Mouse (Mus musculus) forebrain, embryonic 12.5 days (tissue): ENCODE measurements around the gene Rasgef1b. TPM values are rescaled to one million over a fixed set of nuclear protein-coding genes. Genes with fewer than 3 reads are reported as not detected.

Source experiments
- ATAC-seq: fragments of 200-750 bp; cut with Nextera tagmentation; 2 replicates; pipeline ENCODE4 v1.8.0; 2017; ENCODE audit warnings: moderate TSS enrichment; ENCODE audit not compliant: low FRiP score
- H3K27ac ChIP-seq: fragments of 300-500 bp; sonication (generic); 2 replicates; pipeline ENCODE4 v1.5.1; 2016; ENCODE audit warnings: mild to moderate bottlenecking
- H3K27me3 ChIP-seq: fragments of 300-500 bp; sonication (generic); 2 replicates; pipeline ENCODE4 v1.6.1; 2016; ENCODE audit warnings: mild to moderate bottlenecking
- H3K36me3 ChIP-seq: fragments of 300-500 bp; sonication (generic); replicated peaks from 2 replicates; pipeline ENCODE4 v1.6.1; 2016; ENCODE audit warnings: mild to moderate bottlenecking
- H3K4me1 ChIP-seq: fragments of 300-500 bp; sonication (generic); 2 replicates; pipeline ENCODE4 v1.6.1; 2016
- H3K4me2 ChIP-seq: fragments of 300-500 bp; sonication (generic); 2 replicates; pipeline ENCODE4 v1.6.1; 2016; ENCODE audit warnings: mild to moderate bottlenecking, moderate library complexity
- H3K4me3 ChIP-seq: fragments of 300-500 bp; sonication (generic); replicated peaks from 2 replicates; pipeline ENCODE4 v1.5.1; 2016; ENCODE audit warnings: mild to moderate bottlenecking
- H3K9ac ChIP-seq: fragments of 300-500 bp; sonication (generic); 2 replicates; pipeline ENCODE4 v1.6.1; 2016; ENCODE audit warnings: mild to moderate bottlenecking
- H3K9me3 ChIP-seq: fragments of 300-500 bp; sonication (generic); 2 replicates; pipeline ENCODE4 v1.6.1; 2016
- WGBS: fragments of 180-500 bp; shearing (Covaris S2); methylation state at CpG from one replicate; pipeline ENCODE4 v1.1.7; 2016; 5-methylcytosine and 5-hydroxymethylcytosine counted together
- polyA plus RNA-seq: library from polyadenylated mRNA; unstranded; fragments of >200 nt; fragmentation: Nextera tagmentation; extraction: Ambion mirVana; gene quantifications from 2 replicates; pipeline ENCODE4 v1.2.1, GENCODE M21; 2016

Gene Rasgef1b
- polyA plus RNA-seq, 1 experiment from 2014 or later: 36.6 TPM

DNA sequence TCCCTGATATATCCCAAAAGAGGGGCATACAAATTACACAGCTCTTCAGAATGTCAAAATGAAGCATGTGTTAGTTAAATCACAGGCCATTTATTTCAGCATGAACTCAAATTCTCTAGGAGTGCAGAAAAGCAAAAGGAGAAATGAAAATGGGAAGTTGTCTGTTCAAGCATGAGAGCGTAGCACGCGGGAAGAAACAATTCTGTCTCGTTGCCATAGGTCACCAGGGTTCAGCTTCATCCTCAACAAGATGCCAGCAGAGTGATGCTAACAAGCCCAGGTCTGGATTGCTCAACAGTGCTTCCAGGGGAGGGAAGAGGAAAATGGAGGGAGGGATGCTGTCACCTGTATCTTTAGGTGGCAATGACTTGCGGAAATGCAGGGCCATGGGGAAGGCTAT, 346.1 kb downstream of the Rasgef1b start:
- H3K9me3 ChIP-seq: no peaks in the 10 kb centered on the region
- H3K27ac ChIP-seq: no peak overlapping the region
- H3K4me3 ChIP-seq: no peak overlapping the region
- no peak overlapping the region for H3K4me2 ChIP-seq
- H3K4me1 ChIP-seq: peaks cover 44% of the 10 kb centered on the region
- H3K36me3 ChIP-seq: no peaks in the 10 kb centered on the region
- no peak for ATAC-seq
- peaks cover 33% of the 10 kb centered on the region for H3K27me3 ChIP-seq
- WGBS: 76% methylated on average over 5 of the region's 5 CpGs
- H3K9ac ChIP-seq: no peak overlapping the region

DNA sequence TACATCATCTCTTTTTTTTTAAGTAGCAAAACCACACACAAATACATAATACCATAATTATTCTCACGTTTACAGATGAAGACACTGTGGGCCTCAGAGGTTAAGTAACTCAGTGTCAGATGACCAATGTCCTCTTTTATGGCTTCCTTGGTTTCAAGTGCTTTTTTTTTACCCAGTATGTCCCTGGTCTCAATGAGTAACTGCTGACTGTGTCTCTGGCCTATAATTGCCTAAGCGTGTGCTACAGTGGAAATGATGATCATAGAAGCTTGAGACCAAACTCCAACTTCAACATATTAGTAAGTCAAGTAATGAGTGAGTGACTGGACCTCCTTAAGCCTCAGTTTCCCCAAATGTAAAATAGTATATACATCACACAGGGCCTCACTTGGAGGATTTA, 347.2 kb downstream of the Rasgef1b start:
- H3K27ac ChIP-seq: no peak overlapping the region
- no peaks in the 10 kb centered on the region for H3K36me3 ChIP-seq
- no peak overlapping the region for H3K4me3 ChIP-seq
- H3K4me1 ChIP-seq: peaks cover 43% of the 10 kb centered on the region
- H3K27me3 ChIP-seq: peaks cover 23% of the 10 kb centered on the region
- no peaks in the 10 kb centered on the region for H3K9me3 ChIP-seq
- ATAC-seq: no peak
- H3K4me2 ChIP-seq: no peak overlapping the region
- H3K9ac ChIP-seq: no peak overlapping the region
- WGBS: 96% methylated on average over 2 of the region's 2 CpGs

DNA sequence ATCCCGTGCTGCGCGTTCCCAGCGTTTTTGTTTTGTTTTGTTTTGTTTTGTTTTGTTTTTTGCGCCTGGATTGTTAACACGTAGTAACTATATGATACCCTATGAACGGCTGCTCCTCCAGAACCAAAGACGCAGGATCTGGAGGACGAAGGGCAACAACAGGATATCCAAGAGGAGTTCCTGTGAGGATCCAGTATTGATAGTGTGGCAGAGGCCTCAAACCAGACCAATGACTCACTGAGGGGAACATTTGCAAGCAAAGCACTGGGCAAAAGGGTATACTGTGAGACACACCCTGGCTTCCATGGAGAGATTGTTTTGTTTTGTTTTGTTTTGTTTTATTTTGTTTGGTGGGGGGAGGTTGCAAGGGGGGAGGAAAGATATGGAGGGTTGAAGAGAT, 348.0 kb downstream of the Rasgef1b start:
- H3K4me3 ChIP-seq: no peak overlapping the region
- H3K27ac ChIP-seq: no peak overlapping the region
- peaks cover 16% of the 10 kb centered on the region; the same call in 1 of the 2 replicates for H3K27me3 ChIP-seq
- no peak overlapping the region for H3K4me2 ChIP-seq
- no peak for ATAC-seq
- H3K9me3 ChIP-seq: no peaks in the 10 kb centered on the region
- WGBS: 92% methylated on average over 9 of the region's 9 CpGs
- H3K4me1 ChIP-seq: peaks cover 36% of the 10 kb centered on the region
- H3K9ac ChIP-seq: no peak overlapping the region
- no peaks in the 10 kb centered on the region for H3K36me3 ChIP-seq

DNA sequence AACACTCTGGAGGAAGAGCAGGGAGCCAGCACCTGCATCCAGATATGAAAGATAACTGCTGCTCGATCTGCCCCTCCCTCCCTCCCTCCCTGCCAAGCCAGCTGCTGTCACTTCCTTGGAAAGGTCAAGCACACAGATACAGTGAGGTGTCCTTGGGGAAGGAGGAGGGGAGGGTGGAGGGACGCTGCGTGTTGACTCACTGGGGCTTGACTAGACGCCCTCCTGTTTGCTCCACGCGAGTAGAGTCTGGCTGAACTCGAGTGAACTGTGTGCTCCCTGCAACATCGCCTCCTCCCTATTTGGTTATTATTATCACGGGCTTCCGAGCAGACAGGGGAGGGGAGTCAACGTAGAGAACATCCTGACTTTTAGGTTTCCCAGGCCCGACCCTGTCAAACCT, 348.7 kb downstream of the Rasgef1b start:
- Histone ChIP-seq H3K27ac (no peak overlapping the region), H3K9me3 (no peaks in the 10 kb centered on the region), H3K36me3 (no peaks in the 10 kb centered on the region), H3K4me2 (no peak overlapping the region), H3K9ac (no peak overlapping the region), H3K4me3 (no peak overlapping the region), H3K4me1 (peaks cover 31% of the 10 kb centered on the region), H3K27me3 (peaks cover 16% of the 10 kb centered on the region; the same call in 1 of the 2 replicates)
- WGBS: 72% methylated on average over 12 of the region's 12 CpGs
- no peak for ATAC-seq

DNA sequence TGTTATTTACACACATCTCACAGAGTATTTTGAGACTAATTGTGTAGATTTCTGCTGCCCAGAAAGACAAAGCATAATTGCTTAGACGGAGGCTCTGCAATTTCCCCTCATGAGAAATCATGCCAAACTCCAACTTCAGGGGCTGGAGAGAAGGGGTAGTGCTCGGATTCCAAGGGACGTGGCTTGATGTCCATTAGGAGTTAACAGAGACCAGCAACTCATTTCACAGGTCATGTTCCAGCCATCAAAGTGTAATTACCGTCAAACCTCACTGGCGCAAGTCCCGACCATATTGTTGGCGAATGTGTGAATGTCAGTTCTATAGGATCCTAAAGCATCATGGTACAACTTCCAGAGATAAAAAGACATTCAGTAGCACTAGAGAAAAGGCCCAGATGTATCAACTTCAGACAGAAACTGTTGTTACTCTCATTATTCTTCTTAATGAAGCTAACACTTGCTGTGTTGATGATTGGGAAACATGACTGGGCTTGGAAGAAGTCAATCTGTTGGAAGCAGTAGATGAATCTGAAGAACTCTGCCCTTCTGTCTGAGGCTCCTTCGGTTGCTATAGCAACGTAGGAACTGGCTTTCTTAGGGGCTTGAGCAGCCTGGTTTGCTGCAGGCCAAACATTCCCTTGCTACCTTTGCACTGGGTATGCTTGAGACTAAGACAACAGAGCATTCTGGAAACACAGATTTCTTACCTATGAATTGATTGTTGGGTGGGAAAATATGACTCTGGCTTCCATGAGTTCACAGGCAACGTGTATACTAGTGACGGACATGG, 350.2 kb downstream of the Rasgef1b start:
- peaks cover 7% of the 10 kb centered on the region; the same call in 1 of the 2 replicates for H3K27me3 ChIP-seq

DNA sequence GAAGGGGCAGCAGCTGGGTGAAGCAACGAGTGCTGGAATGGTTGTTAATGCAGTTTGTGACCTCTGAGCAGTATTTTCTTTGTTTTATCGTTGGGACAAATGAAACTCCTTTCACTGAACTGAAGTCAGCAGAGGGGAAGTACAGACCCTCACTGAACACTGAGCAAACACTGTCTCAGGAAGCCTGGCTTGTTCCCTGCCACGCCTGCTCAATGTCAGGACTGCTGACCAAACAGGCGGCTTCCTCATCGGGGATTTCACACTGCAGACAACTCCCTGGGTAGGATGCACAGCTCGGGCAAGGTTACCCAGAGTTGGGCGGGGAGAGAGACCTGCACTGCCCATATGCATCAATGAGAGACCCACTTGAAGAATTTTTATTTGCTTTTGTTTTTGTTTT, 353.1 kb downstream of the Rasgef1b start:
- Histone ChIP-seq H3K27ac (no peak overlapping the region), H3K27me3 (peaks cover 9% of the 10 kb centered on the region; the same call in 1 of the 2 replicates), H3K4me1 (peaks cover 23% of the 10 kb centered on the region), H3K9me3 (no peaks in the 10 kb centered on the region), H3K9ac (no peak overlapping the region), H3K36me3 (no peaks in the 10 kb centered on the region), H3K4me2 (no peak overlapping the region), H3K4me3 (no peak overlapping the region)
- no peak for ATAC-seq
- 82% methylated on average over 7 of the region's 7 CpGs for WGBS

More for the DNA sequence above, 350.2 kb downstream of the Rasgef1b start:
- H3K27ac ChIP-seq: no peak overlapping the region
- peaks cover 23% of the 10 kb centered on the region for H3K4me1 ChIP-seq
- H3K4me2 ChIP-seq: no peak overlapping the region
- no peak overlapping the region for H3K9ac ChIP-seq
- 59% methylated on average over 11 of the region's 11 CpGs for WGBS
- H3K9me3 ChIP-seq: no peaks in the 10 kb centered on the region
- peak; percentile 68; the same call in 1 of the 2 replicates for ATAC-seq
- no peaks in the 10 kb centered on the region for H3K36me3 ChIP-seq
- no peak overlapping the region for H3K4me3 ChIP-seq

DNA sequence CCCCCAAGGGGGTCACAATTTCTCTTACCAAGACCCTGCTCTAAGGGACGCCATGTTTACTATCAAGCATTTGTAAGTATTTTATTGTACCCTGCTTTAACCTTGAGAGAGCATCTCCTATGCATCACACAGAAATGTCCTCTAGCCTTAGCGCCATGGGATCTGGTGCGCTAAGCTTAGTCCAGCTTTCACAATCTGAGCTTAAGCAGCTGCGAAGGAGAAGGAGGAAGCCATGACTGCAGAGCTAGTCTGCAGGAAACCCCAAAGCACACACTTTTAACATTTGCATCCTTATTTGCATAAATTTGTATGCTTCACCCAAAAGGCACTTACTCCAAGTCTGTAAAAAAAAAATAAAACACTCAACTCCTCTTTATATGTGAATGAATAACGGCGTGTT, 354.4 kb downstream of the Rasgef1b start:
- Histone ChIP-seq H3K9me3 (no peaks in the 10 kb centered on the region), H3K4me2 (no peak overlapping the region), H3K36me3 (no peaks in the 10 kb centered on the region), H3K9ac (no peak overlapping the region), H3K4me1 (peaks cover 14% of the 10 kb centered on the region), H3K27ac (no peak overlapping the region), H3K27me3 (peaks cover 5% of the 10 kb centered on the region; the same call in 1 of the 2 replicates), H3K4me3 (no peak overlapping the region)
- 86% methylated on average over 6 of the region's 6 CpGs for WGBS
- no peak for ATAC-seq

DNA sequence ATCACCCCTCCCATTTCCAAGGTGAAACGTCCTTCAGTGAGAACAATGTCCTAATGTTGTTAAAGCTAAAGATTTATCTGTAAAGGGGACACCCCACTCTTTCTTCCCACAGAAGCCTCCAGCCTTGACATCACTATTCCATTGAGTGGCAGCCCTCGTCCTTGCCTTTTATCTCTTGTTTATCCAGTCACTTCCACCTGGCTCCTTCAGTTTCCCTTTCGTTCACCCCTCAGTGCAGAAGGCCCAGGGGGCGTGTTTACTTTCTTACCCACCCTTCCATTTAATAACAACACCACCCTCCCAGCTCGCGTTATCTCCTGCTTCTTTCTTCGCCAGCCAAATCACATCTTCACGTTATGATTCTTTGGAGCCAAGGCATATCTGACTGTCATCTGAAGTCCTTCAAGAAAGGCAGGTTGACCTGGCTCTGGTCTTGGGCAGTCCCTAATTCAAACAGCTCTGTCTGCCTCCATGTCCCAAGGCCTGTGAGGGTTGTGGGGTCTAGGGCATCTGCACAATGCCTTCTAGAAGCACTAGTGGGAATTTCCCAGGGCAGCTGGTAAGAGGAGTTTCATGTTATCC, 355.2 kb downstream of the Rasgef1b start:
- WGBS: 88% methylated on average over 8 of the region's 8 CpGs
- H3K9ac ChIP-seq: no peak overlapping the region
- H3K36me3 ChIP-seq: no peaks in the 10 kb centered on the region
- ATAC-seq: no peak
- no peaks in the 10 kb centered on the region for H3K9me3 ChIP-seq
- no peak overlapping the region for H3K4me3 ChIP-seq
- no peak overlapping the region for H3K27ac ChIP-seq
- H3K4me2 ChIP-seq: no peak overlapping the region
- peaks cover 6% of the 10 kb centered on the region; the same call in 1 of the 2 replicates for H3K4me1 ChIP-seq
- H3K27me3 ChIP-seq: peaks cover 5% of the 10 kb centered on the region; the same call in 1 of the 2 replicates

DNA sequence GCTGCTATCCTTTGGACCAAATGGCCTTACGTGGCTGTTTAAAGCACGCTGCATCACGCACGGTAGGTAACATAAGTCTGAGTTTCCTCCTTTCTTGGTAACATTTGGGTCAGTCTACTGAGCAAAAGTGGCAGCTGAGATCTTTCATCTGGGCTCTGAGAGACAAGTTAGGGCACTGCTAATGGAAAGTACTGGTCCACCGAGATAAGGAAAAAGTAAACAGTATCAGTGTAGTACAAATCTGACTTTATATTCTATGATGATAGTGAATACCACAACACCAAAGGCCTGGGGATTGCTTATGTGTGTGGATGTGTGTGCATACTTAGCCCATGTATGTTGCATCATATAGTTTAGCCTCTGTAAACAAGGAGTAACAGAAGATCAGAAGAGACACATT, 358.2 kb downstream of the Rasgef1b start:
- H3K4me3 ChIP-seq: no peak overlapping the region
- WGBS: 91% methylated on average over 5 of the region's 5 CpGs

DNA sequence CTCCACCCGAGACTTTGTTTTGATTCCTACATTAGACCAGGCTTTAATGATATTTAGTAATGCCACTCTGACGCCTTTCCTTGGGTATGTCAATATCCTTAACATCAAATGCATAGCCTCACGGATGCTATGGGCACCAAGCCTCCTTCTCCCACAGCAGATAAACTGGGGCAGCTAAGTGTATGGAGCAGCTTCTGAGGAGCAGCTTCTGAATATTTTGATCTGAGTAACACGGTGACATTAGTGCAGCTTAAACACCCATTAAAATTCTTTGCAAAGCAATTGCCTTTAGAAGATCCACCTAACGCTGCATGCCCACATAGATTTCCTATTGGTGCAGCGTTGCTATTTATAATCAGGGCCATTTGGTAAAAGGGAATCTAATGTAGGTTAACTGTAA, 359.6 kb downstream of the Rasgef1b start:
- 85% methylated on average over 6 of the region's 6 CpGs for WGBS
- H3K4me1 ChIP-seq: no peaks in the 10 kb centered on the region
- ATAC-seq: no peak
- no peak overlapping the region for H3K4me3 ChIP-seq
- peaks cover 5% of the 10 kb centered on the region; the same call in 1 of the 2 replicates for H3K27me3 ChIP-seq
- H3K27ac ChIP-seq: no peak overlapping the region
- H3K9me3 ChIP-seq: no peaks in the 10 kb centered on the region
- no peak overlapping the region for H3K4me2 ChIP-seq
- H3K9ac ChIP-seq: no peak overlapping the region
- H3K36me3 ChIP-seq: no peaks in the 10 kb centered on the region

More for the DNA sequence above, 358.2 kb downstream of the Rasgef1b start:
- Histone ChIP-seq H3K27ac (no peak overlapping the region), H3K4me1 (no peaks in the 10 kb centered on the region), H3K36me3 (no peaks in the 10 kb centered on the region), H3K9me3 (no peaks in the 10 kb centered on the region), H3K9ac (no peak overlapping the region), H3K27me3 (peaks cover 5% of the 10 kb centered on the region; the same call in 1 of the 2 replicates), H3K4me2 (no peak overlapping the region)
- ATAC-seq: no peak

DNA sequence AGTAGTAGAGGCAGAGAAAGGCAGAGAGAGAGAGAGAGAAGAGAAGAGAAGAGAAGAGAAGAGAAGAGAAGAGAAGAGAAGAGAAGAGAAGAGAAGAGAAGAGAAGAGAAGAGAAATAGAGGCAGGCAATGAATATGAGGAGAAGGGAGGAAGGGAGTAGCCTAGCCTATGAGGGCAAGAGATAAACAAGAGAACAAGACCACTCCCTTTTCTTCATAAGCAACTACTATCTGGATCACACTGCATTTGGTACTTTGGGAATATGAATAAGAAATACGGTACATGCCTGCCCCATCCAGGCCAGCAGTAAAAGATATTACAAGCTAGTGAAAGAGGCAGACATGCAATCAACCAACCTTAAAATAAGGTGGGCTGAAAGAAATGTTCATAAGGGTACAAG, 360.2 kb downstream of the Rasgef1b start:
- Histone ChIP-seq H3K9me3 (no peaks in the 10 kb centered on the region), H3K36me3 (no peaks in the 10 kb centered on the region), H3K9ac (no peak overlapping the region), H3K4me1 (no peaks in the 10 kb centered on the region), H3K27ac (no peak overlapping the region), H3K27me3 (peaks cover 7% of the 10 kb centered on the region; the same call in 1 of the 2 replicates), H3K4me3 (no peak overlapping the region), H3K4me2 (no peak overlapping the region)
- 86% methylated on average over 1 of the region's 1 CpGs for WGBS
- ATAC-seq: no peak

DNA sequence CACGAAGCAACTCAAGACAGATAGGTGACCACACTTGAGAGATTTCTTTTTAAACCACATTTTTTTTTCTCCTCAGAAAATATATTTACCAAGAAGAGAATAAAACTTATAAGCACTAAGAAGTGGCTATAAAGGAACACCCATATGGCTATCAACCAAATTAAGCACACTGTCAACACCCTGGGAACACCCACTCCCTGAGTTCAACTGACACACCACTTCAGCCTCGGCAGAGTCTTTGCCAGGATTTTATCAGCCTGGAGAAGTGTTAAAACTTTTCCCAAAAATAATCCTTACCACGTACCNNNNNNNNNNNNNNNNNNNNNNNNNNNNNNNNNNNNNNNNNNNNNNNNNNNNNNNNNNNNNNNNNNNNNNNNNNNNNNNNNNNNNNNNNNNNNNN, 368.3 kb downstream of the Rasgef1b start:
- Histone ChIP-seq H3K4me2 (no peak overlapping the region), H3K36me3 (no peaks in the 10 kb centered on the region), H3K4me3 (no peak overlapping the region), H3K27me3 (peaks cover 3% of the 10 kb centered on the region; the same call in 1 of the 2 replicates), H3K27ac (no peak overlapping the region), H3K9me3 (no peaks in the 10 kb centered on the region), H3K4me1 (no peaks in the 10 kb centered on the region), H3K9ac (no peak overlapping the region)
- 82% methylated on average over 3 of the region's 3 CpGs for WGBS
- ATAC-seq: no peak
